Mouse (Mus musculus): ENCODE data around the gene Timd4. TPM values are rescaled to one million over a fixed set of nuclear protein-coding genes. Genes with fewer than 3 reads are reported as not detected.

Timd4 gene
- total RNA-seq, 2 experiments from 2014 or later: 0.20 to 0.39 TPM

Other genes starting within 250 kb of the Timd4 start
- gene BC053393, start 239.3 kb upstream of the Timd4 start, total RNA-seq (2021): not detected
- gene Dppa1, start 181.5 kb upstream of the Timd4 start, total RNA-seq (2021): not detected
- gene Timd2, start 103.7 kb upstream of the Timd4 start, total RNA-seq (2021): not detected
- gene Havcr1, start 75.7 kb upstream of the Timd4 start, total RNA-seq (2021): not detected

Data from gastrocnemius, postnatal 14 days (tissue).